Comparison of ENCODE assay signal across 22 mouse cellular contexts in genomic region chr9:25656534-25656933, GRCm38 (mm10).
DNase-seq lines count a peak whose midpoint lies in the region; ATAC-seq and TF ChIP-seq lines count a peak whose summit lies in the region.
"Had no signal": no experiment of that assay in that cellular context is flagged by ENCODE, and none has a peak within 500 bp of the region (broad histone marks: within the 10 kb centered on the region; RNA-seq: fewer than 3 reads in every experiment).

No protein-coding gene starts in this region.

- peak; percentile 49 for ATAC-seq in hindbrain, embryonic 13.5 days (ENCODE audit: low FRiP score)
- no peak for ATAC-seq in hindbrain, embryonic 11.5 days (ENCODE audit: low FRiP score)
- peak; percentile 39 for ATAC-seq in forebrain, embryonic 12.5 days (ENCODE audit: low FRiP score)
- ATAC-seq in hindbrain, postnatal 0 days, result peak; percentile 35; the same call in 1 of the 2 replicates
- ATAC-seq: activated CD4-positive, CD25-positive, alpha-beta regulatory T cell, adult 4 months; intestine, postnatal 0 days; liver, postnatal 0 days had no signal

- TF ChIP-seq CTCF in hindbrain, postnatal 0 days (IDR thresholded peaks at IDR 0.05; ENCODE audit: low read depth), result peak; percentile 27; the same call in 1 of the 2 replicates

- no peaks in the 10 kb centered on the region for H3K4me1 ChIP-seq in hindbrain, embryonic 13.5 days (replicated peaks)
- no peaks in the 10 kb centered on the region for H3K4me1 ChIP-seq in hindbrain, embryonic 11.5 days (replicated peaks; ENCODE audit: control insufficient read depth, insufficient read depth, low read length)
- H3K4me1 ChIP-seq in forebrain, embryonic 12.5 days, result no peaks in the 10 kb centered on the region
- H3K4me1 ChIP-seq in hindbrain, postnatal 0 days (ENCODE audit: insufficient read depth, low read length), result no peaks in the 10 kb centered on the region
- H3K4me1 ChIP-seq: embryonic facial prominence, embryonic 13.5 days; limb, embryonic 12.5 days; midbrain, embryonic 10.5 days; neural tube, embryonic 12.5 days had no signal

- no peaks in the 10 kb centered on the region for H3K36me3 ChIP-seq in hindbrain, embryonic 13.5 days
- no peaks in the 10 kb centered on the region for H3K36me3 ChIP-seq in hindbrain, embryonic 11.5 days (ENCODE audit: control insufficient read depth, insufficient read depth, low read length)
- no peaks in the 10 kb centered on the region for H3K36me3 ChIP-seq in forebrain, embryonic 12.5 days (replicated peaks)
- H3K36me3 ChIP-seq in hindbrain, postnatal 0 days (ENCODE audit: insufficient read depth, low read length), result no peaks in the 10 kb centered on the region
- H3K36me3 ChIP-seq: embryonic facial prominence, embryonic 13.5 days; G1E; limb, embryonic 12.5 days; midbrain, embryonic 10.5 days; neural tube, embryonic 12.5 days had no signal

- H3K4me2 ChIP-seq in hindbrain, embryonic 13.5 days, result no peak overlapping the region
- no peak overlapping the region for H3K4me2 ChIP-seq in hindbrain, embryonic 11.5 days (replicated peaks; ENCODE audit: low read depth, low read length)
- no peak overlapping the region for H3K4me2 ChIP-seq in forebrain, embryonic 12.5 days
- no peak overlapping the region for H3K4me2 ChIP-seq in hindbrain, postnatal 0 days (ENCODE audit: low read depth, low read length)
- H3K4me2 ChIP-seq: embryonic facial prominence, embryonic 13.5 days; heart, embryonic 11.5 days; limb, embryonic 12.5 days; liver, embryonic 11.5 days; neural tube, embryonic 12.5 days had no signal

- no peaks in the 10 kb centered on the region for H3K27me3 ChIP-seq in hindbrain, embryonic 13.5 days
- H3K27me3 ChIP-seq in hindbrain, embryonic 11.5 days (ENCODE audit: control insufficient read depth, insufficient read depth, low read length), result no peaks in the 10 kb centered on the region
- H3K27me3 ChIP-seq in forebrain, embryonic 12.5 days, result no peaks in the 10 kb centered on the region
- no peaks in the 10 kb centered on the region for H3K27me3 ChIP-seq in hindbrain, postnatal 0 days (ENCODE audit: insufficient read depth, low read length)
- H3K27me3 ChIP-seq: CH12.LX; limb, embryonic 12.5 days; neural tube, embryonic 12.5 days had no signal

- H3K4me3 ChIP-seq in hindbrain, embryonic 13.5 days, result no peak overlapping the region
- H3K4me3 ChIP-seq in hindbrain, embryonic 11.5 days (ENCODE audit: low read depth, low read length), result no peak overlapping the region
- no peak overlapping the region for H3K4me3 ChIP-seq in forebrain, embryonic 12.5 days (replicated peaks)
- H3K4me3 ChIP-seq in hindbrain, postnatal 0 days (ENCODE audit: low read length), result no peak overlapping the region
- H3K4me3 ChIP-seq: embryonic facial prominence, embryonic 13.5 days; erythroblast, embryonic 14.5 days; limb, embryonic 12.5 days; midbrain, embryonic 10.5 days; neural tube, embryonic 12.5 days had no signal

- DNase-seq in hindbrain, embryonic 11.5 days (ENCODE audit: low spot score), result no peak
- DNase-seq in 3T3-L1 (ENCODE audit: low read depth, low spot score), result peak; percentile 9
- no peak for DNase-seq in hindbrain, postnatal 0 days (ENCODE audit: low spot score)
- no peak for DNase-seq in right cerebral cortex, postnatal 14 days
- DNase-seq in right cerebral cortex, postnatal 36 days (ENCODE audit: low spot score in 2 of 2), result no peak
- DNase-seq: adrenal gland, adult 8-10 months had no signal

- 93% methylated on average over 3 of the region's 3 CpGs for WGBS in hindbrain, embryonic 13.5 days
- WGBS in hindbrain, embryonic 11.5 days, result 91% methylated on average over 3 of the region's 3 CpGs
- 89% methylated on average over 3 of the region's 3 CpGs for WGBS in forebrain, embryonic 12.5 days
- WGBS in hindbrain, postnatal 0 days, result 93% methylated on average over 3 of the region's 3 CpGs

- H3K9me3 ChIP-seq in hindbrain, embryonic 13.5 days, result no peaks in the 10 kb centered on the region
- no peaks in the 10 kb centered on the region for H3K9me3 ChIP-seq in hindbrain, embryonic 11.5 days (ENCODE audit: control insufficient read depth, low read length)
- no peaks in the 10 kb centered on the region for H3K9me3 ChIP-seq in forebrain, embryonic 12.5 days
- H3K9me3 ChIP-seq in hindbrain, postnatal 0 days (ENCODE audit: low read length), result no peaks in the 10 kb centered on the region
- H3K9me3 ChIP-seq: embryonic facial prominence, embryonic 13.5 days; G1E; limb, embryonic 12.5 days; midbrain, embryonic 10.5 days; neural tube, embryonic 12.5 days had no signal

- no peak overlapping the region for H3K9ac ChIP-seq in hindbrain, embryonic 13.5 days
- no peak overlapping the region for H3K9ac ChIP-seq in hindbrain, embryonic 11.5 days (ENCODE audit: low read depth, low read length)
- no peak overlapping the region for H3K9ac ChIP-seq in forebrain, embryonic 12.5 days
- no peak overlapping the region for H3K9ac ChIP-seq in hindbrain, postnatal 0 days (replicated peaks; ENCODE audit: low read length)
- H3K9ac ChIP-seq: embryonic facial prominence, embryonic 13.5 days; limb, embryonic 12.5 days; liver, postnatal 0 days; neural tube, embryonic 12.5 days had no signal

- no peak overlapping the region for H3K27ac ChIP-seq in hindbrain, embryonic 13.5 days
- H3K27ac ChIP-seq in hindbrain, embryonic 11.5 days (ENCODE audit: low read depth, low read length), result no peak overlapping the region
- H3K27ac ChIP-seq in forebrain, embryonic 12.5 days, result no peak overlapping the region
- H3K27ac ChIP-seq in hindbrain, postnatal 0 days, result no peak overlapping the region
- H3K27ac ChIP-seq: embryonic facial prominence, embryonic 13.5 days; limb, embryonic 12.5 days; macrophage; midbrain, embryonic 10.5 days; neural tube, embryonic 12.5 days; stomach, postnatal 0 days had no signal
